Mouse (Mus musculus): Measurements from ENCODE around the gene Mrpl2. TPM values are rescaled to one million over a fixed set of nuclear protein-coding genes. Genes with fewer than 3 reads are reported as not detected.
A peak's percentile ranks its signal among the peaks of the same experiment; 100 is the strongest.

The Mrpl2 gene
- polyA plus RNA-seq, 1 experiment from 2014 or later, result 170 TPM

DNA sequence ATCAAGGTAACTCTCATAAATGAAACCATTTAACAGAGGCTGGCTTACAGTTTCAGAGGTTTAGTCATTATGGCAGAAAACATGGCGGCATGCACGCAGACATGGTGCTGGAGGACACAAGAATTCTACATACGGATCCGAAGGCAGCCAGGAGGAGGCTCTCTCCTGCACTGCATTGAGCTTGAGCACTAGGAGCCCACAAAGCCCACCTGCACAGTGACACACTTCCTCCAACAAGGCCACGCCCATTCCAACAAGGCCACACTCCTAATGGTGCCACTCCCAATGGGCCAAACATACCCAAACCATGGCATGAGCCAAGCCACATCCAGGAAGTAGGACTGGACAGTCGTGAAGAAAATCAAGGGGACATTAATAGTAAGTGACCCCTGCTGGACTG is 34.7 kb upstream of the Mrpl2 start:
- ATAC-seq, result no peak
- H3K9me3 ChIP-seq (ENCODE audit: control insufficient read depth, low read length), result no peaks in the 10 kb centered on the region
- H3K4me3 ChIP-seq (ENCODE audit: low read length), result no peak overlapping the region
- H3K4me1 ChIP-seq (ENCODE audit: control insufficient read depth, insufficient read depth, low read length), result peaks cover 28% of the 10 kb centered on the region
- no peak overlapping the region for H3K4me2 ChIP-seq (ENCODE audit: low read depth, low read length)
- H3K27ac ChIP-seq (ENCODE audit: low read length), result no peak overlapping the region
- H3K9ac ChIP-seq (ENCODE audit: low read depth, low read length), result no peak overlapping the region
- H3K27me3 ChIP-seq (replicated peaks; ENCODE audit: control insufficient read depth, insufficient read depth, low read length), result no peaks in the 10 kb centered on the region
- WGBS, result 94% methylated on average over 6 of the region's 6 CpGs
- no peaks in the 10 kb centered on the region for H3K36me3 ChIP-seq (ENCODE audit: control insufficient read depth, insufficient read depth, low read length)

DNA sequence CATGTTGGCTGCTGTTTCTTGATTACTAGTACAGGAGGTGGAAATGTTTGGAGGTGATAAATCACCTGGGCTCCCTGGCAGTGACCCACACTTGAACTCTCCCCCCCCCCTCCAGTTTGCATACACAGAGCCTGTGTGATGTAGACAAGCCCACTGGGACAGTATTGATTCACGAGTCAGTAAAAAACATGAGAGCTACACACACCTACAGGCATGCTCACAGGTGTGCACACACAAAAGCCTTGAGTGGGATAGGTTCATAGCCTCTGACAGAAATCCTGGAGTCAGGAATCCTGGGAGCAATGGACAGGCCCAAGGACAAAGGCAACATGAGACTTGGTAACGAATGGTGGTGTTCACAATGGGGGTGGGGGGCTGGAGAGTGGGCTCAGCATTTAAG is 33.8 kb upstream of the Mrpl2 start:
- Histone ChIP-seq H3K4me1 (ENCODE audit: control insufficient read depth, insufficient read depth, low read length) (peaks cover 33% of the 10 kb centered on the region), H3K4me2 (ENCODE audit: low read depth, low read length) (no peak overlapping the region), H3K4me3 (ENCODE audit: low read length) (no peak overlapping the region), H3K9ac (ENCODE audit: low read depth, low read length) (no peak overlapping the region), H3K27me3 (replicated peaks; ENCODE audit: control insufficient read depth, insufficient read depth, low read length) (no peaks in the 10 kb centered on the region), H3K9me3 (ENCODE audit: control insufficient read depth, low read length) (no peaks in the 10 kb centered on the region), H3K36me3 (ENCODE audit: control insufficient read depth, insufficient read depth, low read length) (no peaks in the 10 kb centered on the region), H3K27ac (ENCODE audit: low read length) (no peak overlapping the region)
- ATAC-seq, result no peak
- WGBS, result 43% methylated on average over 2 of the region's 2 CpGs

DNA sequence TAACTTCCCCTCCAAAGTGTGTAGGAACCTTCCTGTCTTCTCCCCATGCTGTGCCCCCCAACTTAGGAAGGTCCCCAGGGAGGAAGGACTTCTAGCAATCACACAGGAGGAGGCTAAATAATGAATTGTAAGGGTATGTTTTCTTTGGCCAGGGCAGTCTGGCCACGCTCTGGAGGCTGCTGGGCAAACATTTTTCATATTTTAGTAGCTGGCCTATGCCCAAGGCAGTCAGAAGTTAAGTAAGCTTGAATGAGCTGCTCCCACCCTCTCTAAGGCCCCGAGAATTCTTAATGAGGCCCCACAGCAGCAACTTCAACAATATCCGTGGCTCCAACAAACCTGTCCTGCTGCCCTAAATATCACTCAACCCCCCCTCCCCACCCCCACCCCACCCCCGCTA is 33.2 kb upstream of the Mrpl2 start:
- H3K27me3 ChIP-seq (replicated peaks; ENCODE audit: control insufficient read depth, insufficient read depth, low read length), result no peaks in the 10 kb centered on the region
- peaks cover 39% of the 10 kb centered on the region for H3K4me1 ChIP-seq (ENCODE audit: control insufficient read depth, insufficient read depth, low read length)
- H3K9ac ChIP-seq (ENCODE audit: low read depth, low read length), result no peak overlapping the region
- H3K4me2 ChIP-seq (ENCODE audit: low read depth, low read length), result no peak overlapping the region
- H3K27ac ChIP-seq (ENCODE audit: low read length), result 0 out of 2 replicates have a peak overlapping the region, but pooled peaks have one; percentile 6
- WGBS, result 23% methylated on average over 4 of the region's 4 CpGs
- ATAC-seq, result no peak
- no peaks in the 10 kb centered on the region for H3K9me3 ChIP-seq (ENCODE audit: control insufficient read depth, low read length)
- H3K4me3 ChIP-seq (ENCODE audit: low read length), result no peak overlapping the region
- no peaks in the 10 kb centered on the region for H3K36me3 ChIP-seq (ENCODE audit: control insufficient read depth, insufficient read depth, low read length)

DNA sequence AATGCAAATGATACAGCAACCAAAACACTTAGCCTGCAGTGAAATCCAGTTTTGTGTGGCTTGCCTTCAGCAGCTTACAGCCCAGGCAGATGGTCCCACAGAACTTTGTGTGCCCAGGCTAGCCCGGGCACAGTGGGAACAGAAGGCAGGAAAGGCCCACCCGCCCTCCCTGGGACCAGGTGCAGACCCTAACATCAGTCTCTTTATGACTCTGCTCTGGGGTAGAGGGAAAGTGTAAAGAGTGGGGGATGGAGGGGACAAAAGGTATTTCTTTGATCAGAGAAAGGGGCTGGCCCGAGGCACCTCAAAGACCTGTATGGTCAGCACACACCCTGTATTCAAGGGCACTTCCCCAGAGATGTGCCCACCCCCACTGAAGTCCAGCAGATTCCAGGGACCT is 32.8 kb upstream of the Mrpl2 start:
- H3K27ac ChIP-seq (ENCODE audit: low read length), result 0 out of 2 replicates have a peak overlapping the region, but pooled peaks have one; percentile 6
- H3K4me1 ChIP-seq (ENCODE audit: control insufficient read depth, insufficient read depth, low read length), result peaks cover 44% of the 10 kb centered on the region
- WGBS, result 47% methylated on average over 3 of the region's 3 CpGs
- no peak overlapping the region for H3K4me3 ChIP-seq (ENCODE audit: low read length)
- 0 out of 2 replicates have a peak overlapping the region, but pooled peaks have one; percentile 11 for H3K9ac ChIP-seq (ENCODE audit: low read depth, low read length)
- H3K9me3 ChIP-seq (ENCODE audit: control insufficient read depth, low read length), result no peaks in the 10 kb centered on the region
- no peaks in the 10 kb centered on the region for H3K36me3 ChIP-seq (ENCODE audit: control insufficient read depth, insufficient read depth, low read length)
- ATAC-seq, result no peak
- H3K4me2 ChIP-seq (ENCODE audit: low read depth, low read length), result no peak overlapping the region
- H3K27me3 ChIP-seq (replicated peaks; ENCODE audit: control insufficient read depth, insufficient read depth, low read length), result no peaks in the 10 kb centered on the region

DNA sequence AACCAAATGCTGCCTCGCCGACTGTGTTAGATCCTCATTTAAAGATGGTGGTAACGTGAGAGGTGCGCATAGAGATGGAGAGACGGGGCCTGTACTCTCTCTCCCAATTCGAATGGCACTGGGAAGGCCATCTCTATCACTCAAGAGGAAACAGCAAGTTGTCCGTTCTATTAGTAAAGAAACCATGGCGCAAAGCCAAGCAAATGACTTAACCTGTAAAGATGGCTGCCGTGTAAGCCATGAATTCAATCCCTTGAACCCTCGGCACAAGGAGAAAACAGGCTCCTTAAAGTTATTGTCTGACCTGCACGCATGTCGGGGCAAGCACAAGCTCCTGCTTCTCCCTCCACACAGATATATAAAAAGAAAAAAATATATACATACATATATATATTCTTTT is 28.2 kb upstream of the Mrpl2 start:
- H3K27ac ChIP-seq (ENCODE audit: low read length), result peak overlapping the region; percentile 87
- H3K9me3 ChIP-seq (ENCODE audit: control insufficient read depth, low read length), result no peaks in the 10 kb centered on the region
- WGBS, result 40% methylated on average over 12 of the region's 12 CpGs
- H3K4me1 ChIP-seq (ENCODE audit: control insufficient read depth, insufficient read depth, low read length), result peaks cover 70% of the 10 kb centered on the region
- H3K4me2 ChIP-seq (ENCODE audit: low read depth, low read length), result peak overlapping the region; percentile 44
- no peak overlapping the region for H3K9ac ChIP-seq (ENCODE audit: low read depth, low read length)
- peak overlapping the region; percentile 23 for H3K4me3 ChIP-seq (ENCODE audit: low read length)
- ATAC-seq, result no peak
- H3K27me3 ChIP-seq (replicated peaks; ENCODE audit: control insufficient read depth, insufficient read depth, low read length), result no peaks in the 10 kb centered on the region
- no peaks in the 10 kb centered on the region for H3K36me3 ChIP-seq (ENCODE audit: control insufficient read depth, insufficient read depth, low read length)

DNA sequence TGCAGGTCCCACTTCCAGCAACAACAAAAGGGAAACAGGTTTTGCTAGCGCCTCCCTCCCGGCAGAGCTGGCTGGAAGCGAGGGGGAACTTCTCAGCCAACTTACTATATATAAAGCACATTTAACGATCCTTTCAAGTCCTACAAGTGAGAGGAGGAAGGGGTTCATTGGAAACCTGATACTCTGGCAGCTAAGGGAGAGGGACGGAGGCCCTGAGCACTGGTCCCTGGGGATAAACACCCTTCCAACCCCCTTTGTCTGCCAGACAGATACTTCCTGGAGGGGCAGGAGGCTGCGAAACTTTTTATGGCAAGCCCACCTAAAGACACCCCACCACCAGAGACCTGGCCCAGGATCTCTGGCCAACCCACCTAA is 27.6 kb upstream of the Mrpl2 start:
- no peaks in the 10 kb centered on the region for H3K36me3 ChIP-seq (ENCODE audit: control insufficient read depth, insufficient read depth, low read length)
- H3K27ac ChIP-seq (ENCODE audit: low read length), result peak overlapping the region; percentile 87
- H3K4me1 ChIP-seq (ENCODE audit: control insufficient read depth, insufficient read depth, low read length), result peaks cover 68% of the 10 kb centered on the region
- WGBS, result 14% methylated on average over 6 of the region's 6 CpGs
- ATAC-seq, result peak; percentile 39
- H3K4me3 ChIP-seq (ENCODE audit: low read length), result peak overlapping the region; percentile 23
- H3K27me3 ChIP-seq (replicated peaks; ENCODE audit: control insufficient read depth, insufficient read depth, low read length), result no peaks in the 10 kb centered on the region
- H3K9me3 ChIP-seq (ENCODE audit: control insufficient read depth, low read length), result no peaks in the 10 kb centered on the region
- H3K9ac ChIP-seq (ENCODE audit: low read depth, low read length), result peak overlapping the region; percentile 63
- H3K4me2 ChIP-seq (ENCODE audit: low read depth, low read length), result peak overlapping the region; percentile 44

DNA sequence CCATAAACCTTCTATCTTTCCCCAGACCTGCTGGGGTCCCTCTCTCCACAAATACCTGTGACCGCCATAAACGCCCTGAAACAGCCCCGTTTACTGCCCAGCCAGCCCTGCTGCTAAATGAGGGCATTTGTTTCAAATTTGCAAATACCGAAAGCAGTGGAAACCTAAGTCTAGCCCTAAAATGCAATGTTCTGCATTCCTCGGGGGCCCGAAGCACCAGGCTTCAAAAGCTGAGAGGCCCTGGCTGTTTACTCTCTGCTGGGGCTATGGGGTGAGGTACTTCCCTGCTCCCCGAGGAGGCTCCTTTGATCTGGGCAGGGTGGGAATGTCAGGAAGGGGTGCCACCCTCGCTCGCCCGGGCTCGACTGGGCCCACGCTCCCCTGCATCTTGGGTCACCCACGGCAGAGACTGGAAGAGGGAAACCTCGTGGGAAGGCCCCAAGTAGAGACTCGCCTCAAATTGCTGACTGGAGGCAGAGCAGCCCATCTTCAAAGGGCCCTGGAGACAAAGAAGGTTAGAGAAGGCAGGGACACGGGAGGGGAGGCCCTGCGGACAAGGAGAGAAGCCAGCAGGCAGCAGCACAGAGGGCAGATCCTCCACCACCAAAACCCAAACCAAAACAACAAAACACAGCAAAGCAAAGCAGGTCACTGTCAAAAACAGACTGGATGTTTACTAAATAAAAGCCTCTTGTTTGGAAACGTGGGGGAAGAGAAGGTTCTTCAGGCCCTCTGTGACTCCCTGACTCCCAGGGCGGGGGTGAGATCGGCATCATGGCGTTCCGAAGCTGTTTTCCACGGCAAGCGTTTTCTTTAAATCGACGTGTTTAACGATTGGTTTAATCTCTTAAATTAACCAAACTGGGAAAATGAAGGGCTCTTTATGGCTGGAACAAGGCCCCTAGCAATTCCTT is 27.0 kb upstream of the Mrpl2 start:
- peak; percentile 57 for ATAC-seq
- 13% methylated on average over 27 of the region's 27 CpGs for WGBS

DNA sequence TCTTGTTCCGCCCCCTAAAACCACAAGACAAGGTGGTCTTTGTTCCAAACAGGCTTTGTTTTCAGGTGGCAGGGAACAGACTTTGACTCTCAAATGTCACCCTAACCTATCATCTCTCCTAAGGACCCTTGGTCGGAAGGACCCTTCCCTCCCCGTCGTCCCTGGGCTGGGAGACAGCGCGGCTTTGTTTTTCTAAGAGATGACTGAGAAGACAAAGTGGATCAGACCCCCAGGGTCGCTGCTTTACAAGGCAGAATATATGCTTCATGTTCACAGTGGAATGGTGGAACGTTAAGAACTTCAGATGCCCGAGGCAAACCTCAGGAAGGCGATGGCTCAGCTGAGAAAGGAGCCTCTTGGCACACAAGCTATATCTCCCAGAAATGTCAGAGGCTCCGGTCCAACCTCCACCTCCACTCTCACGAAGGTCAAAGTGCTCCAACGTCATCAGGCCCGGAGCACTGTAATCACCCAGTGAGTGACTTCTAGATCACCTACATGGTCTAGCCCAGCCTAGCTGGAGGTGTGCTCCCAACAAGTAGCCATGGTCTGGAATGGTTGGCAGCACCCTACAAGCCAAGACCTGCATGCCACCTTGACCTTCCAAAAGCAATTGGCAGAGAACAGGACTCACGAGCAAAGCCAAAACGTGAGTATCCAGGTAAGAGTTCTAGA is 26.2 kb upstream of the Mrpl2 start:
- peak; percentile 8; the same call in 1 of the 2 replicates for ATAC-seq
- no peaks in the 10 kb centered on the region for H3K27me3 ChIP-seq (replicated peaks; ENCODE audit: control insufficient read depth, insufficient read depth, low read length)
- no peaks in the 10 kb centered on the region for H3K36me3 ChIP-seq (ENCODE audit: control insufficient read depth, insufficient read depth, low read length)
- no peaks in the 10 kb centered on the region for H3K9me3 ChIP-seq (ENCODE audit: control insufficient read depth, low read length)
- H3K9ac ChIP-seq (ENCODE audit: low read depth, low read length), result peak overlapping the region; percentile 63
- peak overlapping the region; percentile 87 for H3K27ac ChIP-seq (ENCODE audit: low read length)
- no peak overlapping the region for H3K4me3 ChIP-seq (ENCODE audit: low read length)
- peaks cover 75% of the 10 kb centered on the region for H3K4me1 ChIP-seq (ENCODE audit: control insufficient read depth, insufficient read depth, low read length)
- peak overlapping the region; percentile 44 for H3K4me2 ChIP-seq (ENCODE audit: low read depth, low read length)
- whole genome bisulfite sequencing, result 26% methylated on average over 16 of the region's 16 CpGs

More for the DNA sequence above, 27.0 kb upstream of the Mrpl2 start:
- peaks cover 68% of the 10 kb centered on the region for H3K4me1 ChIP-seq (ENCODE audit: control insufficient read depth, insufficient read depth, low read length)
- peak overlapping the region; percentile 87 for H3K27ac ChIP-seq (ENCODE audit: low read length)
- H3K4me3 ChIP-seq (ENCODE audit: low read length), result peak overlapping the region; percentile 23
- peak overlapping the region; percentile 63 for H3K9ac ChIP-seq (ENCODE audit: low read depth, low read length)
- peak overlapping the region; percentile 44 for H3K4me2 ChIP-seq (ENCODE audit: low read depth, low read length)
- no peaks in the 10 kb centered on the region for H3K36me3 ChIP-seq (ENCODE audit: control insufficient read depth, insufficient read depth, low read length)
- H3K9me3 ChIP-seq (ENCODE audit: control insufficient read depth, low read length), result no peaks in the 10 kb centered on the region
- no peaks in the 10 kb centered on the region for H3K27me3 ChIP-seq (replicated peaks; ENCODE audit: control insufficient read depth, insufficient read depth, low read length)

DNA sequence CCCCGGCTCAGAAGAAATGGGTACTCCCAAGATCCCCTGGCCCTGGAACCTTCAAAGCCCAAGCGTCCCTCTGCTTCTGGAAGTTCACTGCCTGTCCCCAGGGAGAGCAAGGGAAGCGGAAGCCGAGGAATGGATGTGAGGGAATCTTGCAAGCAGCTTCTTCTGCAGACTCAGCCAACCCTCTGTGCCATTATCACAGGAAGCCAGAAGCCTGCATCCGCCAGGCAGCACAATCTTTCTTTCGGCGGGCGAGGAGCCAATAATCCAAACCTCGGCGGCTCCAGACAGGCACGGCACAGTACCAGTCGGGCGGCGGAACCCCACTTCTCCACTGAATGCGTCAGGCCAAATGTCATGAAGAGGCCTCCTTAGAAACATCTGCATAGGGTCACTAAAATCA is 24.7 kb upstream of the Mrpl2 start:
- WGBS, result 48% methylated on average over 15 of the region's 15 CpGs
- Histone ChIP-seq H3K4me3 (ENCODE audit: low read length) (no peak overlapping the region), H3K27me3 (replicated peaks; ENCODE audit: control insufficient read depth, insufficient read depth, low read length) (no peaks in the 10 kb centered on the region), H3K36me3 (ENCODE audit: control insufficient read depth, insufficient read depth, low read length) (no peaks in the 10 kb centered on the region), H3K4me1 (ENCODE audit: control insufficient read depth, insufficient read depth, low read length) (peaks cover 78% of the 10 kb centered on the region), H3K27ac (ENCODE audit: low read length) (peak overlapping the region; percentile 67; the same call in 1 of the 2 replicates), H3K9ac (ENCODE audit: low read depth, low read length) (peak overlapping the region; percentile 22; the same call in 1 of the 2 replicates), H3K9me3 (ENCODE audit: control insufficient read depth, low read length) (no peaks in the 10 kb centered on the region), H3K4me2 (ENCODE audit: low read depth, low read length) (peak overlapping the region; percentile 18; the same call in 1 of the 2 replicates)
- ATAC-seq, result no peak
